Mouse (Mus musculus) stomach, embryonic 14.5 days (tissue): ENCODE measurements around the gene Dock7. TPM values are rescaled to one million over a fixed set of nuclear protein-coding genes. Genes with fewer than 3 reads are reported as not detected.
A peak's percentile ranks its signal among the peaks of the same experiment; 100 is the strongest.

Experiments
- ATAC-seq: fragments of 200-750 bp; cut with Nextera tagmentation; 2 replicates; pipeline ENCODE4 v1.8.0; 2017; ENCODE audit warnings: low read depth, moderate TSS enrichment; ENCODE audit not compliant: insufficient number of reproducible peaks, insufficient read depth, low FRiP score
- H3K27ac ChIP-seq: fragments of 300-500 bp; sonication (generic); 2 replicates; pipeline ENCODE4 v1.5.1; 2014; ENCODE audit warnings: mild to moderate bottlenecking, low read length, moderate library complexity, mixed read lengths
- H3K27me3 ChIP-seq: fragments of 300-500 bp; sonication (generic); 2 replicates; pipeline ENCODE4 v1.6.1; 2014; ENCODE audit warnings: low read length, control low read depth, mixed read lengths; ENCODE audit not compliant: control insufficient read depth, insufficient read depth
- H3K36me3 ChIP-seq: fragments of 300-500 bp; sonication (generic); 2 replicates; pipeline ENCODE4 v1.6.1; 2014; ENCODE audit warnings: mild to moderate bottlenecking, control low read depth, low read length, moderate library complexity, mixed read lengths; ENCODE audit not compliant: control insufficient read depth, insufficient read depth
- H3K4me1 ChIP-seq: fragments of 300-500 bp; sonication (generic); 2 replicates; pipeline ENCODE4 v1.6.1; 2014; ENCODE audit warnings: low read length, control low read depth, mixed read lengths; ENCODE audit not compliant: control insufficient read depth, insufficient read depth
- H3K4me2 ChIP-seq: fragments of 300-500 bp; sonication (generic); replicated peaks from 2 replicates; pipeline ENCODE4 v1.6.1; 2014; ENCODE audit warnings: low read depth, low read length, control low read depth
- H3K4me3 ChIP-seq: fragments of 300-500 bp; sonication (generic); 2 replicates; pipeline ENCODE4 v1.5.1; 2014; ENCODE audit warnings: low read depth, low read length, control low read depth
- H3K9ac ChIP-seq: fragments of 300-500 bp; sonication (generic); replicated peaks from 2 replicates; pipeline ENCODE4 v1.6.1; 2014; ENCODE audit warnings: low read depth, mild to moderate bottlenecking, control low read depth, low read length, moderate library complexity, mixed read lengths
- H3K9me3 ChIP-seq: fragments of 300-500 bp; sonication (generic); 2 replicates; pipeline ENCODE4 v1.6.1; 2016; ENCODE audit warnings: low read depth, low read length, control low read depth; ENCODE audit not compliant: control insufficient read depth
- WGBS: fragments of 180-500 bp; shearing (Covaris S2); extraction: QIAGEN DNeasy Blood & Tissue Kit; methylation state at CpG from one replicate; pipeline ENCODE4 v1.1.7; 2014; 5-methylcytosine and 5-hydroxymethylcytosine counted together
- polyA plus RNA-seq: library from polyadenylated mRNA; unstranded; fragments of >200 nt; fragmentation: Nextera tagmentation; extraction: Ambion mirVana; gene quantifications from 2 replicates; pipeline ENCODE4 v1.2.1, GENCODE M21; 2014

Gene Dock7
- polyA plus RNA-seq, result 75.7 and 84.5 TPM in 2 replicates

- H3K4me2 ChIP-seq, result peak within 1 kb of the TSS; percentile 50
These were observed at the start of gene Dock7 for GRCm38 (mm10) chr4:99120211-99121122. Gene Dock7, minus strand, starts transcription at chr4:99120915.

GRCm38 (mm10) chr4:99168869-99169268 lies 48.2 kb upstream of the Dock7 start:
- WGBS, result 92% methylated on average over 5 of the region's 5 CpGs
- H3K4me2 ChIP-seq, result no peak overlapping the region
- no peaks in the 10 kb centered on the region for H3K27me3 ChIP-seq
- no peaks in the 10 kb centered on the region for H3K36me3 ChIP-seq
- no peak overlapping the region for H3K9ac ChIP-seq
- no peak for ATAC-seq
- no peak overlapping the region for H3K4me3 ChIP-seq
- no peaks in the 10 kb centered on the region for H3K4me1 ChIP-seq
- no peaks in the 10 kb centered on the region for H3K9me3 ChIP-seq
- H3K27ac ChIP-seq, result no peak overlapping the region

More at GRCm38 (mm10) chr4:99120211-99121122, at the start of gene Dock7:
- Histone ChIP-seq H3K36me3 (no peaks in the 10 kb centered on the region), H3K4me3 (peak within 1 kb of the TSS; percentile 92), H3K27ac (peak within 1 kb of the TSS; percentile 72; the same call in 1 of the 2 replicates), H3K9ac (peak within 1 kb of the TSS; percentile 95), H3K9me3 (no peaks in the 10 kb centered on the region), H3K4me1 (peaks cover 23% of the 10 kb centered on the region), H3K27me3 (no peaks in the 10 kb centered on the region)
- under 1% methylated on average over 86 of the region's 117 CpGs for WGBS
- ATAC-seq, result peak; percentile 93

- H3K36me3 ChIP-seq, result no peaks in the 10 kb centered on the region
- no peak overlapping the region for H3K4me2 ChIP-seq
- H3K27me3 ChIP-seq, result no peaks in the 10 kb centered on the region
- no peak overlapping the region; the same call in 1 of the 2 replicates for H3K27ac ChIP-seq
- 29% methylated on average over 4 of the region's 4 CpGs for WGBS
- H3K9me3 ChIP-seq, result no peaks in the 10 kb centered on the region
- ATAC-seq, result peak; percentile 37; the same call in 1 of the 2 replicates
- H3K4me1 ChIP-seq, result peaks cover 14% of the 10 kb centered on the region; the same call in 1 of the 2 replicates
- no peak overlapping the region for H3K4me3 ChIP-seq
- no peak overlapping the region for H3K9ac ChIP-seq
These were observed 42.8 kb upstream of the Dock7 start for GRCm38 (mm10) chr4:99163547-99163946.

GRCm38 (mm10) chr4:99163001-99163400 lies 42.3 kb upstream of the Dock7 start:
- Histone ChIP-seq H3K36me3 (no peaks in the 10 kb centered on the region), H3K4me3 (no peak overlapping the region), H3K4me2 (no peak overlapping the region), H3K9ac (no peak overlapping the region), H3K9me3 (no peaks in the 10 kb centered on the region), H3K27me3 (no peaks in the 10 kb centered on the region), H3K4me1 (peaks cover 14% of the 10 kb centered on the region; the same call in 1 of the 2 replicates), H3K27ac (no peak overlapping the region)
- WGBS, result 43% methylated on average over 9 of the region's 9 CpGs
- no peak for ATAC-seq

GRCm38 (mm10) chr4:99161457-99161971 lies 40.8 kb upstream of the Dock7 start:
- Histone ChIP-seq H3K4me1 (peaks cover 14% of the 10 kb centered on the region; the same call in 1 of the 2 replicates), H3K9me3 (no peaks in the 10 kb centered on the region), H3K36me3 (no peaks in the 10 kb centered on the region), H3K27me3 (no peaks in the 10 kb centered on the region), H3K4me3 (no peak overlapping the region), H3K9ac (no peak overlapping the region), H3K27ac (peak overlapping the region; percentile 36; the same call in 1 of the 2 replicates), H3K4me2 (no peak overlapping the region)
- no peak for ATAC-seq
- WGBS, result 22% methylated on average over 6 of the region's 6 CpGs

GRCm38 (mm10) chr4:99160899-99161298 lies 40.2 kb upstream of the Dock7 start:
- Histone ChIP-seq H3K9me3 (no peaks in the 10 kb centered on the region), H3K4me3 (no peak overlapping the region), H3K9ac (no peak overlapping the region), H3K4me2 (no peak overlapping the region), H3K36me3 (no peaks in the 10 kb centered on the region), H3K4me1 (peaks cover 14% of the 10 kb centered on the region; the same call in 1 of the 2 replicates), H3K27ac (peak overlapping the region; percentile 36; the same call in 1 of the 2 replicates), H3K27me3 (no peaks in the 10 kb centered on the region)
- ATAC-seq, result no peak
- WGBS, result 68% methylated on average over 5 of the region's 5 CpGs

GRCm38 (mm10) chr4:99160414-99160813 lies 39.7 kb upstream of the Dock7 start:
- WGBS, result 38% methylated on average over 3 of the region's 3 CpGs
- no peaks in the 10 kb centered on the region for H3K27me3 ChIP-seq
- no peak for ATAC-seq

GRCm38 (mm10) chr4:99158495-99158894 lies 37.8 kb upstream of the Dock7 start:
- H3K27ac ChIP-seq, result no peak overlapping the region
- WGBS, result 83% methylated on average over 5 of the region's 5 CpGs
- no peaks in the 10 kb centered on the region for H3K36me3 ChIP-seq

More at GRCm38 (mm10) chr4:99160414-99160813, 39.7 kb upstream of the Dock7 start:
- no peaks in the 10 kb centered on the region for H3K36me3 ChIP-seq
- H3K4me3 ChIP-seq, result no peak overlapping the region
- H3K27ac ChIP-seq, result no peak overlapping the region
- no peaks in the 10 kb centered on the region for H3K9me3 ChIP-seq
- H3K4me2 ChIP-seq, result no peak overlapping the region
- peaks cover 14% of the 10 kb centered on the region; the same call in 1 of the 2 replicates for H3K4me1 ChIP-seq
- no peak overlapping the region for H3K9ac ChIP-seq

More at GRCm38 (mm10) chr4:99158495-99158894, 37.8 kb upstream of the Dock7 start:
- no peaks in the 10 kb centered on the region for H3K27me3 ChIP-seq
- no peak overlapping the region for H3K4me2 ChIP-seq
- no peaks in the 10 kb centered on the region for H3K9me3 ChIP-seq
- peaks cover 14% of the 10 kb centered on the region; the same call in 1 of the 2 replicates for H3K4me1 ChIP-seq
- H3K4me3 ChIP-seq, result no peak overlapping the region
- H3K9ac ChIP-seq, result no peak overlapping the region
- no peak for ATAC-seq
